9 mouse cellular contexts compared by ENCODE assay signal in genomic region chr2:90744285-90745052, GRCm38 (mm10). TPM values are rescaled to one million over a fixed set of nuclear protein-coding genes. Genes with fewer than 3 reads are reported as not detected.
DNase-seq lines count a peak whose midpoint lies in the region; ATAC-seq lines count a peak whose summit lies in the region.
"Had no signal": no experiment of that assay in that cellular context is flagged by ENCODE, and none has a peak within 500 bp of the region (broad histone marks: within the 10 kb centered on the region; RNA-seq: fewer than 3 reads in every experiment).

No protein-coding gene starts in this region.

- peaks cover 32% of the 10 kb centered on the region for H3K36me3 ChIP-seq in forebrain, embryonic 10.5 days (replicated peaks)

- 67% methylated on average over 12 of the region's 12 CpGs for WGBS in forebrain, embryonic 10.5 days

- no peaks in the 10 kb centered on the region for H3K27me3 ChIP-seq in forebrain, embryonic 10.5 days (ENCODE audit: poor library complexity, severe bottlenecking)
- H3K27me3 ChIP-seq: Patski had no signal

- peak overlapping the region; percentile 98 for H3K27ac ChIP-seq in forebrain, embryonic 10.5 days

- peak; percentile 1 for ATAC-seq in inflammation-experienced regulatory T-cells, adult 6 months

- peaks cover 24% of the 10 kb centered on the region for H3K4me1 ChIP-seq in forebrain, embryonic 10.5 days

- H3K4me3 ChIP-seq in forebrain, embryonic 10.5 days: peak overlapping the region; percentile 93

- H3K9me3 ChIP-seq in forebrain, embryonic 10.5 days: no peaks in the 10 kb centered on the region

- DNase-seq in embryo, embryonic 10.5 days (ENCODE audit: low spot score): peak; percentile 15
- DNase-seq in embryo, embryonic 11 days: no peak
- DNase-seq in MEL-GATA-1-ER (ENCODE audit: extremely low read depth, low read depth): peak; percentile 38
- DNase-seq in forebrain, embryonic 10.5 days (ENCODE audit: extremely low spot score, low spot score): no peak
- DNase-seq in lung, postnatal 14 days: peak; percentile 11
- peak; percentile 20 for DNase-seq in thymus, postnatal 14 days
- no peak for DNase-seq in right cerebral cortex, adult 2 months (ENCODE audit: low spot score in 2 of 2)

RNA-seq across cellular contexts. Expression of gene Fnbp4, which starts 0.7 kb away (rescaled TPM):
- 109 and 118 TPM in 2 replicates for polyA plus RNA-seq in forebrain, embryonic 10.5 days (2016; fragmentation: Nextera tagmentation; extraction: Ambion mirVana)
- polyA plus RNA-seq in inflammation-experienced regulatory T-cells, adult 6 months (2017; shearing (Covaris generic)): 100 to 1,000 TPM in 2 of 3 experiments, 10 to 100 TPM in 1; 86.5 to 129 (median 113) TPM

RNA-seq across cellular contexts. Expression of gene Agbl2, which starts 38.1 kb away (rescaled TPM):
- polyA plus RNA-seq in forebrain, embryonic 10.5 days (2016; fragmentation: Nextera tagmentation; extraction: Ambion mirVana): 0.58 and 0.70 TPM in 2 replicates
- polyA plus RNA-seq in inflammation-experienced regulatory T-cells, adult 6 months (2017; shearing (Covaris generic)): not detected
- polyA plus RNA-seq: Patski had no signal

Comparison
In these comparisons a context has a peak if more than half of its experiments do, and no peak if none do; other contexts are left out.
1. DNase-seq: peak in embryo, embryonic 10.5 days (single experiment), MEL-GATA-1-ER (single experiment), lung, postnatal 14 days (single experiment) and thymus, postnatal 14 days (single experiment); none in embryo, embryonic 11 days (single experiment), forebrain, embryonic 10.5 days (single experiment) and right cerebral cortex, adult 2 months (0 of 2).